Mouse (Mus musculus) layer of hippocampus, adult 2 months (tissue): ENCODE results near the gene Odaph. TPM values are rescaled to one million over a fixed set of nuclear protein-coding genes. Genes with fewer than 3 reads are reported as not detected.
"Not testable (repeated sequence)": the region's sequence is repeated elsewhere in the genome, so short reads cannot be mapped to it uniquely, and the experiment has no call there.

ENCODE experiments used
- DNase-seq, 2 experiments: peaks; one replicate each; pipeline ENCODE4 v3.0.0; 2022; ENCODE audit warnings: low spot score in 2 of 2
- H3K27ac ChIP-seq: fragments of 200-600 bp; 2 replicates; pipeline ENCODE4 v1.8.1; 2022
- H3K4me3 ChIP-seq: fragments of 200-600 bp; 2 replicates; pipeline ENCODE4 v1.8.1; 2022; ENCODE audit warnings: mild to moderate bottlenecking
- CTCF ChIP-seq: fragments of 200-600 bp; conservative IDR thresholded peaks from 2 replicates; pipeline ENCODE4 v1.8.1; 2022; ENCODE audit warnings: antibody characterized with exemption, mild to moderate bottlenecking, moderate library complexity
- long read RNA-seq, 2 experiments: library from polyadenylated mRNA; stranded (forward); transcript quantifications; one replicate each; pipeline ENCODE4 v2.0.0; 2021; ENCODE audit warnings: borderline mapping rate in 2 of 2
- total RNA-seq, 2 experiments: library from RNA; stranded (reverse); gene quantifications; 2 replicates each; pipeline ENCODE4 v1.2.3; 2021

The Odaph gene
- total RNA-seq, result not detected
- long read RNA-seq, experiment 1, partial matches to known transcripts, result 0 of 3 reads
- long read RNA-seq, experiment 1, other reads (novel, unspliced or antisense), result 3 of 3 reads
- long read RNA-seq, experiment 2, partial matches to known transcripts, result 0 of 7 reads
- long read RNA-seq, experiment 2, other reads (novel, unspliced or antisense), result 7 of 7 reads

- Histone ChIP-seq H3K4me3 (no peak within 1 kb of the TSS), H3K27ac (no peak within 1 kb of the TSS)
- TF ChIP-seq CTCF, result no peak
- no peak for DNase-seq
These were observed at the start of gene Odaph for GRCm38 (mm10) chr5:91987236-91987635. Odaph (plus strand) TSS chr5:91987475.

GRCm38 (mm10) chr5:91945609-91946008 lies 41.7 kb upstream of the Odaph start:
- not testable (repeated sequence) for H3K4me3 ChIP-seq, H3K27ac ChIP-seq, DNase-seq

GRCm38 (mm10) chr5:91947008-91947407 lies 40.3 kb upstream of the Odaph start:
- no peak for DNase-seq
- no peak for TF ChIP-seq CTCF
- no peak overlapping the region for H3K27ac ChIP-seq
- no peak overlapping the region for H3K4me3 ChIP-seq

- Histone ChIP-seq H3K27ac (no peak overlapping the region), H3K4me3 (no peak overlapping the region)
- no peak for TF ChIP-seq CTCF
- no peak for DNase-seq
These were observed 37.8 kb upstream of the Odaph start for GRCm38 (mm10) chr5:91949441-91949840.

GRCm38 (mm10) chr5:91951404-91951803 lies 35.9 kb upstream of the Odaph start:
- peak; percentile 84 for TF ChIP-seq CTCF
- no peak overlapping the region for H3K27ac ChIP-seq
- DNase-seq, result peak in 1 of 2 experiments; percentile 48
- no peak overlapping the region for H3K4me3 ChIP-seq

- no peak overlapping the region for H3K27ac ChIP-seq
- TF ChIP-seq CTCF, result no peak
- H3K4me3 ChIP-seq, result no peak overlapping the region
- DNase-seq, result no peak
These were observed 30.1 kb upstream of the Odaph start for GRCm38 (mm10) chr5:91956991-91957760.

- Histone ChIP-seq H3K27ac (no peak overlapping the region), H3K4me3 (no peak overlapping the region)
- TF ChIP-seq CTCF, result no peak
- peak; percentile 21 to 55 for DNase-seq
These were observed 28.2 kb upstream of the Odaph start for GRCm38 (mm10) chr5:91959096-91959495.

- Histone ChIP-seq H3K27ac (no peak overlapping the region), H3K4me3 (peak overlapping the region; percentile 58; the same call in 1 of the 2 replicates)
- DNase-seq, result no peak
- TF ChIP-seq CTCF, result no peak
These were observed 27.3 kb upstream of the Odaph start for GRCm38 (mm10) chr5:91959986-91960385.

- H3K27ac ChIP-seq, result peak overlapping the region; percentile 65; the same call in 1 of the 2 replicates
- no peak for TF ChIP-seq CTCF
These were observed 26.5 kb upstream of the Odaph start for GRCm38 (mm10) chr5:91960606-91961254.

GRCm38 (mm10) chr5:91961370-91961769 lies 25.9 kb upstream of the Odaph start:
- H3K27ac ChIP-seq, result peak overlapping the region; percentile 96
- DNase-seq, result no peak
- no peak for TF ChIP-seq CTCF

More at GRCm38 (mm10) chr5:91960606-91961254, 26.5 kb upstream of the Odaph start:
- H3K4me3 ChIP-seq, result peak overlapping the region; percentile 58
- peak; percentile 48 to 68 for DNase-seq

GRCm38 (mm10) chr5:91962259-91962638 lies 25.0 kb upstream of the Odaph start:
- H3K4me3 ChIP-seq, result peak overlapping the region; percentile 58
- no peak for DNase-seq
- peak overlapping the region; percentile 96 for H3K27ac ChIP-seq
- TF ChIP-seq CTCF, result no peak

More at GRCm38 (mm10) chr5:91961370-91961769, 25.9 kb upstream of the Odaph start:
- H3K4me3 ChIP-seq, result peak overlapping the region; percentile 58

GRCm38 (mm10) chr5:91962639-91963440 lies 24.4 kb upstream of the Odaph start, which contains the start of gene Rchy1:
Rchy1 (minus strand) TSS chr5:91963068.
- peak; percentile 86 to 93 for DNase-seq
- TF ChIP-seq CTCF, result peak; percentile 41; the same call in 1 of the 2 replicates
- Histone ChIP-seq H3K27ac (peak within 1 kb of the TSS; percentile 96), H3K4me3 (peak within 1 kb of the TSS; percentile 58)
